Mouse (Mus musculus): ENCODE measurements around the gene Mpg. TPM values are rescaled to one million over a fixed set of nuclear protein-coding genes. Genes with fewer than 3 reads are reported as not detected.

Mpg gene
- polyA plus RNA-seq, 2 experiments = 9.9 to 17.0 TPM

- Histone ChIP-seq H3K4me3 (ENCODE audit: insufficient read depth in 1 of 2, low read depth in 2 of 2, low read length in 2 of 2) (no peak overlapping the region), H3K4me2 (ENCODE audit: low read depth) (no peak overlapping the region), H3K36me3 (replicated peaks; ENCODE audit: control insufficient read depth, insufficient read depth, low read depth) (no peaks in the 10 kb centered on the region), H3K9ac (replicated peaks) (no peak overlapping the region), H3K27me3 (ENCODE audit: control insufficient read depth, insufficient read depth, low read length) (no peaks in the 10 kb centered on the region), H3K27ac (peak overlapping the region; percentile 72), H3K4me1 (replicated peaks; ENCODE audit: control insufficient read depth in 2 of 2, insufficient read depth in 2 of 2, low read length in 1 of 2) (peaks cover 49 to 55% of the 10 kb centered on the region in 2 experiments), H3K9me3 (ENCODE audit: control insufficient read depth, low read length) (no peaks in the 10 kb centered on the region)
- no peak for DNase-seq (ENCODE audit: low read depth in 3 of 3, low spot score in 3 of 3)
- ATAC-seq (ENCODE audit: insufficient read depth) = no peak
- 30% methylated on average over 4 of the region's 4 CpGs for WGBS (ENCODE audit: insufficient replicate concordance)
- TF ChIP-seq CTCF (IDR thresholded peaks at IDR 0.05; ENCODE audit: low read depth) = no peak
- TF ChIP-seq EP300 (IDR thresholded peaks at IDR 0.05; ENCODE audit: low read depth) = no peak
Observed at GRCm38 (mm10) chr11:32271178-32271577, 44.9 kb downstream of the Mpg start.

- DNase-seq (ENCODE audit: low read depth in 3 of 3, low spot score in 3 of 3) = no peak
- H3K9me3 ChIP-seq (ENCODE audit: control insufficient read depth, low read length) = no peaks in the 10 kb centered on the region
- H3K4me1 ChIP-seq (replicated peaks; ENCODE audit: control insufficient read depth in 2 of 2, insufficient read depth in 2 of 2, low read length in 1 of 2) = peaks cover 37 to 40% of the 10 kb centered on the region in 2 experiments
- peak within 1 kb of the TSS; percentile 4; the same call in 1 of the 2 replicates for H3K27ac ChIP-seq
- peaks cover 13% of the 10 kb centered on the region for H3K27me3 ChIP-seq (ENCODE audit: control insufficient read depth, insufficient read depth, low read length)
- H3K9ac ChIP-seq (replicated peaks) = peak within 1 kb of the TSS; percentile 12
- no peak within 1 kb of the TSS for H3K4me2 ChIP-seq (ENCODE audit: low read depth)
- no peak for TF ChIP-seq CTCF (IDR thresholded peaks at IDR 0.05; ENCODE audit: low read depth)
- no peak for TF ChIP-seq EP300 (IDR thresholded peaks at IDR 0.05; ENCODE audit: low read depth)
- no peak within 1 kb of the TSS for H3K4me3 ChIP-seq (ENCODE audit: insufficient read depth in 1 of 2, low read depth in 2 of 2, low read length in 2 of 2)
- ATAC-seq (ENCODE audit: insufficient read depth) = no peak
- 64% methylated on average over 3 of the region's 3 CpGs for WGBS (ENCODE audit: insufficient replicate concordance)
- H3K36me3 ChIP-seq (replicated peaks; ENCODE audit: control insufficient read depth, insufficient read depth, low read depth) = no peaks in the 10 kb centered on the region
Observed at GRCm38 (mm10) chr11:32276347-32276746, 50.0 kb downstream of the Mpg start, which contains the start of gene Hba-x. Gene Hba-x (plus strand): TSS chr11:32276400.

GRCm38 (mm10) chr11:32277736-32278457, 51.6 kb downstream of the Mpg start:
- Histone ChIP-seq H3K27ac (no peak overlapping the region), H3K4me2 (ENCODE audit: low read depth) (no peak overlapping the region), H3K4me3 (ENCODE audit: insufficient read depth in 1 of 2, low read depth in 2 of 2, low read length in 2 of 2) (no peak overlapping the region), H3K9ac (replicated peaks) (no peak overlapping the region), H3K9me3 (ENCODE audit: control insufficient read depth, low read length) (no peaks in the 10 kb centered on the region), H3K4me1 (replicated peaks; ENCODE audit: control insufficient read depth in 2 of 2, insufficient read depth in 2 of 2, low read length in 1 of 2) (peaks cover 44 to 50% of the 10 kb centered on the region in 2 experiments), H3K27me3 (ENCODE audit: control insufficient read depth, insufficient read depth, low read length) (peaks cover 13% of the 10 kb centered on the region), H3K36me3 (replicated peaks; ENCODE audit: control insufficient read depth, insufficient read depth, low read depth) (no peaks in the 10 kb centered on the region)
- 61% methylated on average over 21 of the region's 21 CpGs for WGBS (ENCODE audit: insufficient replicate concordance)
- ATAC-seq (ENCODE audit: insufficient read depth) = no peak
- TF ChIP-seq CTCF (IDR thresholded peaks at IDR 0.05; ENCODE audit: low read depth) (no peak), EP300 (IDR thresholded peaks at IDR 0.05; ENCODE audit: low read depth) (no peak)
- DNase-seq (ENCODE audit: low read depth in 3 of 3, low spot score in 3 of 3) = no peak

- Histone ChIP-seq H3K9ac (replicated peaks) (peak overlapping the region; percentile 12), H3K4me2 (ENCODE audit: low read depth) (no peak overlapping the region), H3K27me3 (ENCODE audit: control insufficient read depth, insufficient read depth, low read length) (peaks cover 13% of the 10 kb centered on the region), H3K4me1 (replicated peaks; ENCODE audit: control insufficient read depth in 2 of 2, insufficient read depth in 2 of 2, low read length in 1 of 2) (peaks cover 44 to 48% of the 10 kb centered on the region in 2 experiments), H3K4me3 (ENCODE audit: insufficient read depth in 1 of 2, low read depth in 2 of 2, low read length in 2 of 2) (no peak overlapping the region), H3K27ac (no peak overlapping the region), H3K9me3 (ENCODE audit: control insufficient read depth, low read length) (no peaks in the 10 kb centered on the region), H3K36me3 (replicated peaks; ENCODE audit: control insufficient read depth, insufficient read depth, low read depth) (no peaks in the 10 kb centered on the region)
- DNase-seq (ENCODE audit: low read depth in 3 of 3, low spot score in 3 of 3) (no peak), ATAC-seq (ENCODE audit: insufficient read depth) (no peak)
- WGBS (ENCODE audit: insufficient replicate concordance) = 77% methylated on average over 12 of the region's 12 CpGs
- TF ChIP-seq CTCF (IDR thresholded peaks at IDR 0.05; ENCODE audit: low read depth) (no peak), EP300 (IDR thresholded peaks at IDR 0.05; ENCODE audit: low read depth) (no peak)
Observed at GRCm38 (mm10) chr11:32278458-32278957, 52.2 kb downstream of the Mpg start.

- Histone ChIP-seq H3K4me2 (ENCODE audit: low read depth) (peak overlapping the region; percentile 80), H3K36me3 (replicated peaks; ENCODE audit: control insufficient read depth, insufficient read depth, low read depth) (no peaks in the 10 kb centered on the region), H3K9ac (replicated peaks) (peak overlapping the region; percentile 90), H3K27ac (peak overlapping the region; percentile 97), H3K4me1 (replicated peaks; ENCODE audit: control insufficient read depth in 2 of 2, insufficient read depth in 2 of 2, low read length in 1 of 2) (peaks cover 40 to 43% of the 10 kb centered on the region in 2 experiments), H3K4me3 (ENCODE audit: insufficient read depth in 1 of 2, low read depth in 2 of 2, low read length in 2 of 2) (0 out of 4 replicates have a peak overlapping the region, but pooled peaks of 1 of the 2 experiments have one; percentile 11), H3K9me3 (ENCODE audit: control insufficient read depth, low read length) (no peaks in the 10 kb centered on the region), H3K27me3 (ENCODE audit: control insufficient read depth, insufficient read depth, low read length) (peaks cover 13% of the 10 kb centered on the region)
- ATAC-seq (ENCODE audit: insufficient read depth) = no peak
- DNase-seq (ENCODE audit: low read depth in 3 of 3, low spot score in 3 of 3) = peak in 1 of 3 experiments; percentile 74
- TF ChIP-seq CTCF (IDR thresholded peaks at IDR 0.05; ENCODE audit: low read depth) (no peak), EP300 (IDR thresholded peaks at IDR 0.05; ENCODE audit: low read depth) (no peak)
- 50% methylated on average over 2 of the region's 2 CpGs for WGBS (ENCODE audit: insufficient replicate concordance)
Observed at GRCm38 (mm10) chr11:32280646-32281045, 54.3 kb downstream of the Mpg start.
